Mouse (Mus musculus): ENCODE data around the gene Gamt.
"Not testable (repeated sequence)": the region's sequence is repeated elsewhere in the genome, so short reads cannot be mapped to it uniquely, and the experiment has no call there.

The Gamt gene

GRCm38 (mm10) chr10:80257936-80258335, 2.9 kb downstream of the Gamt start:
- DNase-seq: no peak

- DNase-seq: no peak
Observed at GRCm38 (mm10) chr10:80255881-80256535, 4.8 kb downstream of the Gamt start.

- no peak for DNase-seq
Observed at GRCm38 (mm10) chr10:80254331-80255297, 6.2 kb downstream of the Gamt start.

- DNase-seq: no peak
Observed at GRCm38 (mm10) chr10:80253551-80253950, 7.3 kb downstream of the Gamt start.

- DNase-seq: no peak
Observed at GRCm38 (mm10) chr10:80252493-80253274, 8.1 kb downstream of the Gamt start.

- DNase-seq: no peak
Observed at GRCm38 (mm10) chr10:80252011-80252410, 8.8 kb downstream of the Gamt start.

GRCm38 (mm10) chr10:80250573-80250972, 10.2 kb downstream of the Gamt start:
- no peak for DNase-seq

GRCm38 (mm10) chr10:80250059-80250458, 10.8 kb downstream of the Gamt start:
- DNase-seq: no peak

- peak; percentile 90 to 91 for DNase-seq
Observed at GRCm38 (mm10) chr10:80248971-80249640, 11.7 kb downstream of the Gamt start, which contains the start of gene Ndufs7. TSS of gene Ndufs7 (plus strand) at chr10:80249121.

- DNase-seq: not testable (repeated sequence)
Observed at GRCm38 (mm10) chr10:80248437-80248836, 12.4 kb downstream of the Gamt start.

- DNase-seq: no peak
Observed at GRCm38 (mm10) chr10:80247849-80248248, 13.0 kb downstream of the Gamt start.

GRCm38 (mm10) chr10:80245600-80245999, 15.2 kb downstream of the Gamt start:
- peak; percentile 52 to 75 for DNase-seq

GRCm38 (mm10) chr10:80244791-80245399, 15.9 kb downstream of the Gamt start:
- no peak for DNase-seq

GRCm38 (mm10) chr10:80242607-80243006, 18.2 kb downstream of the Gamt start:
- no peak for DNase-seq

GRCm38 (mm10) chr10:80242088-80242487, 18.7 kb downstream of the Gamt start:
- no peak for DNase-seq

GRCm38 (mm10) chr10:80239791-80240190, 21.0 kb downstream of the Gamt start:
- no peak for DNase-seq

- no peak for DNase-seq
Observed at GRCm38 (mm10) chr10:80238306-80238705, 22.5 kb downstream of the Gamt start.

- no peak for DNase-seq
Observed at GRCm38 (mm10) chr10:80237020-80237419, 23.8 kb downstream of the Gamt start.

- no peak for DNase-seq
Observed at GRCm38 (mm10) chr10:80236145-80236825, 24.5 kb downstream of the Gamt start.

GRCm38 (mm10) chr10:80227877-80228775, 32.7 kb downstream of the Gamt start:
- no peak for DNase-seq
